Mouse (Mus musculus) myocyte (in vitro differentiated cells): ENCODE results near the gene Acsl1. TPM values are rescaled to one million over a fixed set of nuclear protein-coding genes. Genes with fewer than 3 reads are reported as not detected.

Experiments
- H3K27me3 ChIP-seq: one replicate; pipeline ENCODE4 v1.6.1; 2011; ENCODE audit not compliant: control insufficient read depth, insufficient read depth, insufficient read length
- H3K36me3 ChIP-seq: one replicate; pipeline ENCODE4 v1.6.1; 2011; ENCODE audit not compliant: control insufficient read depth, insufficient read depth
- H3K4me2 ChIP-seq: one replicate; pipeline ENCODE4 v1.6.1; 2011; ENCODE audit warnings: low read depth, control low read depth
- H3K4me3 ChIP-seq: one replicate; pipeline ENCODE4 v1.5.1; 2011; ENCODE audit warnings: mild to moderate bottlenecking, control low read depth, moderate library complexity
- H3K79me2 ChIP-seq: one replicate; pipeline ENCODE4 v1.6.1; 2011; ENCODE audit not compliant: control insufficient read depth, insufficient read depth
- H3ac ChIP-seq: one replicate; pipeline ENCODE4 v1.6.1; 2011; ENCODE audit not compliant: control insufficient read depth, insufficient read length
- CEBPB ChIP-seq: IDR thresholded peaks from 2 replicates; pipeline ENCODE4 v1.6.1; 2011; ENCODE audit warnings: mild to moderate bottlenecking, moderate library complexity; ENCODE audit not compliant: poor library complexity, insufficient read depth, severe bottlenecking
- E2F4 ChIP-seq: IDR thresholded peaks from one replicate; pipeline ENCODE4 v1.6.1; 2011; ENCODE audit warnings: mild to moderate bottlenecking, control low read depth, moderate library complexity; ENCODE audit not compliant: insufficient read depth
- MAX ChIP-seq: IDR thresholded peaks from one replicate; pipeline ENCODE4 v1.6.1; 2011; ENCODE audit warnings: low read depth, mild to moderate bottlenecking, control low read depth
- MYOD1 ChIP-seq, 3 experiments: IDR thresholded peaks; one replicate each; pipeline ENCODE4 v1.6.1; 2011; ENCODE audit warnings: control low read depth in 2 of 3, low read depth in 2 of 3, mild to moderate bottlenecking in 2 of 3, moderate library complexity in 1 of 3; ENCODE audit not compliant: insufficient read length in 2 of 3, control insufficient read depth in 1 of 3
- MYOG ChIP-seq, 3 experiments: IDR thresholded peaks; one replicate each; pipeline ENCODE4 v1.6.1; 2011; ENCODE audit warnings: control low read depth in 2 of 3, low read depth in 2 of 3, mild to moderate bottlenecking in 2 of 3; ENCODE audit not compliant: insufficient read length in 2 of 3, control insufficient read depth in 1 of 3, insufficient read depth in 1 of 3
- POLR2A ChIP-seq: IDR thresholded peaks from one replicate; pipeline ENCODE4 v1.6.1; 2011; ENCODE audit warnings: low read depth, mild to moderate bottlenecking, control low read depth, moderate library complexity; ENCODE audit not compliant: insufficient read length
- POLR2AphosphoS2 ChIP-seq: IDR thresholded peaks from one replicate; pipeline ENCODE4 v1.6.1; 2011; ENCODE audit warnings: low read depth, control low read depth; ENCODE audit not compliant: insufficient read length
- REST ChIP-seq: IDR thresholded peaks from one replicate; pipeline ENCODE4 v1.6.1; 2011; ENCODE audit warnings: mild to moderate bottlenecking, control low read depth, moderate library complexity; ENCODE audit not compliant: insufficient read depth, insufficient read length
- SRF ChIP-seq: IDR thresholded peaks from one replicate; pipeline ENCODE4 v1.6.1; 2011; ENCODE audit warnings: low read depth; ENCODE audit not compliant: control insufficient read depth, insufficient read length
- TCF12 ChIP-seq: IDR thresholded peaks from one replicate; pipeline ENCODE4 v1.6.1; 2011; ENCODE audit warnings: mild to moderate bottlenecking, control low read depth; ENCODE audit not compliant: poor library complexity, insufficient read depth, severe bottlenecking
- TCF3 ChIP-seq: IDR thresholded peaks from one replicate; pipeline ENCODE4 v1.6.1; 2011; ENCODE audit warnings: low read depth, control low read depth; ENCODE audit not compliant: insufficient read length
- USF1 ChIP-seq: IDR thresholded peaks from one replicate; pipeline ENCODE4 v1.6.1; 2011; ENCODE audit warnings: low read depth, mild to moderate bottlenecking, control low read depth, moderate library complexity
- polyA plus RNA-seq: library from polyadenylated mRNA; unstranded; fragments of >200 nt; fragmentation: generic; extraction: Trizol; gene quantifications from one replicate; pipeline ENCODE4 v1.2.1, GENCODE M21; 2012; ENCODE audit warnings: missing spikeins

The Acsl1 gene
- polyA plus RNA-seq, 1 experiment: 12.7 TPM

GRCm38 (mm10) chr8:46432581-46432980 lies 38.3 kb upstream of the Acsl1 start:
- H3K79me2 ChIP-seq: no peaks in the 10 kb centered on the region
- no peak overlapping the region for H3ac ChIP-seq
- no peak overlapping the region for H3K4me2 ChIP-seq
- no peaks in the 10 kb centered on the region for H3K36me3 ChIP-seq
- H3K27me3 ChIP-seq: no peaks in the 10 kb centered on the region
- no peak for TF ChIP-seq CEBPB
- TF ChIP-seq TCF12: no peak
- no peak for TF ChIP-seq USF1
- TF ChIP-seq MYOD1 (IDR thresholded peaks at IDR 0.05; ENCODE audit: control insufficient read depth in 1 of 3, insufficient read length in 2 of 3, low read depth in 2 of 3): no peak
- no peak for TF ChIP-seq TCF3
- TF ChIP-seq MYOG (IDR thresholded peaks at IDR 0.05; ENCODE audit: control insufficient read depth in 1 of 3, insufficient read depth in 1 of 3, insufficient read length in 2 of 3, low read depth in 2 of 3): no peak
- TF ChIP-seq REST: no peak
- TF ChIP-seq MAX: no peak
- no peak for TF ChIP-seq POLR2AphosphoS2
- TF ChIP-seq SRF: no peak
- no peak for TF ChIP-seq E2F4
- TF ChIP-seq POLR2A: no peak
- no peak overlapping the region for H3K4me3 ChIP-seq

GRCm38 (mm10) chr8:46433656-46434055 lies 37.2 kb upstream of the Acsl1 start:
- H3K79me2 ChIP-seq: no peaks in the 10 kb centered on the region
- no peak for TF ChIP-seq MAX
- no peak for TF ChIP-seq TCF3
- TF ChIP-seq MYOG (IDR thresholded peaks at IDR 0.05; ENCODE audit: control insufficient read depth in 1 of 3, insufficient read depth in 1 of 3, insufficient read length in 2 of 3, low read depth in 2 of 3): no peak
- TF ChIP-seq USF1: no peak
- no peak overlapping the region for H3ac ChIP-seq
- H3K4me2 ChIP-seq: no peak overlapping the region
- H3K36me3 ChIP-seq: no peaks in the 10 kb centered on the region
- no peaks in the 10 kb centered on the region for H3K27me3 ChIP-seq
- H3K4me3 ChIP-seq: no peak overlapping the region

GRCm38 (mm10) chr8:46438491-46438890 lies 32.3 kb upstream of the Acsl1 start:
- Histone ChIP-seq H3K4me2 (no peak overlapping the region), H3K79me2 (no peaks in the 10 kb centered on the region), H3ac (no peak overlapping the region), H3K36me3 (no peaks in the 10 kb centered on the region), H3K4me3 (no peak overlapping the region), H3K27me3 (no peaks in the 10 kb centered on the region)
- TF ChIP-seq REST (no peak), MYOG (IDR thresholded peaks at IDR 0.05; ENCODE audit: control insufficient read depth in 1 of 3, insufficient read depth in 1 of 3, insufficient read length in 2 of 3, low read depth in 2 of 3) (no peak), CEBPB (no peak), POLR2A (no peak), USF1 (no peak), E2F4 (no peak), MYOD1 (IDR thresholded peaks at IDR 0.05; ENCODE audit: control insufficient read depth in 1 of 3, insufficient read length in 2 of 3, low read depth in 2 of 3) (no peak), TCF3 (no peak), SRF (no peak), TCF12 (no peak), POLR2AphosphoS2 (no peak), MAX (no peak)

- Histone ChIP-seq H3K4me2 (peak overlapping the region; percentile 42), H3K79me2 (no peaks in the 10 kb centered on the region)
- TF ChIP-seq POLR2AphosphoS2 (no peak), MYOG (IDR thresholded peaks at IDR 0.05; ENCODE audit: control insufficient read depth in 1 of 3, insufficient read depth in 1 of 3, insufficient read length in 2 of 3, low read depth in 2 of 3) (no peak), SRF (no peak), REST (no peak), MAX (no peak), E2F4 (no peak), POLR2A (no peak), TCF3 (no peak), USF1 (no peak), CEBPB (no peak), TCF12 (no peak), MYOD1 (IDR thresholded peaks at IDR 0.05; ENCODE audit: control insufficient read depth in 1 of 3, insufficient read length in 2 of 3, low read depth in 2 of 3) (no peak)
These were observed 24.6 kb upstream of the Acsl1 start for GRCm38 (mm10) chr8:46445964-46446915.

GRCm38 (mm10) chr8:46447334-46447733 lies 23.5 kb upstream of the Acsl1 start:
- TF ChIP-seq SRF (no peak), MYOG (IDR thresholded peaks at IDR 0.05; ENCODE audit: control insufficient read depth in 1 of 3, insufficient read depth in 1 of 3, insufficient read length in 2 of 3, low read depth in 2 of 3) (no peak), E2F4 (no peak), POLR2AphosphoS2 (no peak), REST (no peak), MYOD1 (IDR thresholded peaks at IDR 0.05; ENCODE audit: control insufficient read depth in 1 of 3, insufficient read length in 2 of 3, low read depth in 2 of 3) (no peak), TCF3 (no peak), MAX (no peak), CEBPB (no peak), TCF12 (no peak), USF1 (no peak), POLR2A (no peak)
- H3K27me3 ChIP-seq: no peaks in the 10 kb centered on the region
- H3ac ChIP-seq: no peak overlapping the region
- no peak overlapping the region for H3K4me3 ChIP-seq
- no peaks in the 10 kb centered on the region for H3K79me2 ChIP-seq
- H3K36me3 ChIP-seq: no peaks in the 10 kb centered on the region
- no peak overlapping the region for H3K4me2 ChIP-seq

More at GRCm38 (mm10) chr8:46445964-46446915, 24.6 kb upstream of the Acsl1 start:
- Histone ChIP-seq H3K27me3 (no peaks in the 10 kb centered on the region), H3K36me3 (no peaks in the 10 kb centered on the region), H3K4me3 (no peak overlapping the region), H3ac (no peak overlapping the region)
